Mouse (Mus musculus) small intestine, adult 2 months (tissue): ENCODE results near the gene Cryaa.

Source experiments
- CTCF ChIP-seq: fragments of 200-500 bp; IDR thresholded peaks from 2 replicates; pipeline ENCODE4 v1.5.1; 2012; ENCODE audit warnings: low read depth, mild to moderate bottlenecking, control low read depth, inconsistent platforms, low read length, moderate library complexity, mixed read lengths; ENCODE audit not compliant: insufficient replicate concordance, insufficient read length; ENCODE audit errors: extremely low read depth
- POLR2A ChIP-seq: fragments of 200-500 bp; IDR thresholded peaks from 2 replicates; pipeline ENCODE4 v1.6.1; 2012; ENCODE audit warnings: low read depth, mild to moderate bottlenecking, control low read depth, inconsistent platforms, low read length, moderate library complexity

- no peak for TF ChIP-seq POLR2A
- no peak for TF ChIP-seq CTCF
Observed at GRCm38 (mm10) chr17:31671698-31672097, 5.9 kb upstream of the Cryaa start.
